Mouse (Mus musculus) Patski (cell line): ENCODE measurements around the gene Zfp518b. TPM values are rescaled to one million over a fixed set of nuclear protein-coding genes. Genes with fewer than 3 reads are reported as not detected.

Experiments used
- ATAC-seq: fragments of 100-300 bp; one replicate; pipeline ENCODE4 v1.8.0; 2021
- CTCF ChIA-PET: fragments of 350-600 bp; sonication (Branson Sonifier 250); formaldehyde crosslinking; loops from one replicate; lab custom pipeline; 2022; ENCODE audit warnings: inconsistent platforms; lab: Charles Lee
- POLR2A ChIA-PET: fragments of 350-600 bp; sonication (Branson Sonifier 250); formaldehyde crosslinking; loops from one replicate; lab custom pipeline; 2022; ENCODE audit warnings: antibody characterized with exemption, inconsistent platforms; lab: Charles Lee
- DNase-seq: peaks from one replicate; pipeline ENCODE4 v3.0.0-alpha.2; 2011; ENCODE audit warnings: low read depth, low spot score
- H3K27me3 ChIP-seq: fragments of 371-371 bp; one replicate; pipeline ENCODE4 v1.5.1; 2021
- CTCF ChIP-seq: fragments of 100-300 bp; IDR thresholded peaks from one replicate; pipeline ENCODE4 v1.5.1; 2021
- in situ Hi-C: fragments of 300-500 bp; cut with MboI; formaldehyde crosslinking; loops from 3 replicates; pipeline ENCODE4 v1.11.1; 2018; ENCODE audit warnings: low pct_unique_long_range_greater_than_20kb, mixed read lengths
- polyA plus RNA-seq: library from polyadenylated mRNA; unstranded; gene quantifications from one replicate; pipeline ENCODE4 v1.2.3, GENCODE M21; 2021

Gene Zfp518b
- polyA plus RNA-seq, 1 experiment from 2014 or later, result 1.3 TPM

- in situ Hi-C loops, result no loop called here
- ChIA-PET CTCF (interaction anchor here (0.7 to 2.2 kb wide), 21 partner anchors 9 to 375 kb away, joined by 3 to 14 read pairs (median 5); no protein-coding TSS in a partner anchor), POLR2A (interaction anchor here (0.7 kb wide), 1 partner anchor 62 kb away, joined by 9 read pairs; no protein-coding TSS in a partner anchor)
- peak; percentile 74 for TF ChIP-seq CTCF
- ATAC-seq (no peak), DNase-seq (no peak)
- no peaks in the 10 kb centered on the region for H3K27me3 ChIP-seq
Measured at GRCm38 (mm10) chr5:38632463-38633449, 51.9 kb downstream of the Zfp518b start.

- ChIA-PET CTCF (no interaction called here), POLR2A (no interaction called here)
- H3K27me3 ChIP-seq, result peaks cover 4% of the 10 kb centered on the region
- ATAC-seq (no peak), DNase-seq (no peak)
- in situ Hi-C loops, result no loop called here
- no peak for TF ChIP-seq CTCF
Measured at GRCm38 (mm10) chr5:38628023-38628422, 56.6 kb downstream of the Zfp518b start.

GRCm38 (mm10) chr5:38626883-38627282, 57.7 kb downstream of the Zfp518b start:
- CTCF ChIA-PET, result interaction anchor here (1.8 kb wide), 1 partner anchor 11 kb away, joined by 7 read pairs; no protein-coding TSS in a partner anchor
- in situ Hi-C loops, result no loop called here

GRCm38 (mm10) chr5:38620783-38621182, 63.8 kb downstream of the Zfp518b start:
- in situ Hi-C loops, result loop anchor here (5.0 kb wide), 2 partner anchors 38 to 313 kb away; no protein-coding TSS in a partner anchor
- ChIA-PET CTCF (interaction anchor here (0.7 to 1.6 kb wide), 8 partner anchors 9 to 313 kb away, joined by 3 to 7 read pairs (median 4); no protein-coding TSS in a partner anchor), POLR2A (no interaction called here)
- TF ChIP-seq CTCF, result peak; percentile 63
- H3K27me3 ChIP-seq, result peaks cover 28% of the 10 kb centered on the region
- ATAC-seq (no peak), DNase-seq (no peak)

More at GRCm38 (mm10) chr5:38626883-38627282, 57.7 kb downstream of the Zfp518b start:
- peaks cover 4% of the 10 kb centered on the region for H3K27me3 ChIP-seq
- ATAC-seq (no peak), DNase-seq (no peak)
- POLR2A ChIA-PET, result no interaction called here
- TF ChIP-seq CTCF, result no peak

GRCm38 (mm10) chr5:38618908-38619307, 65.7 kb downstream of the Zfp518b start:
- DNase-seq (no peak), ATAC-seq (no peak)
- ChIA-PET POLR2A (interaction anchor here (0.6 kb wide), 1 partner anchor 29 kb away, joined by 5 read pairs; no protein-coding TSS in a partner anchor), CTCF (interaction anchor here (0.9 to 1.9 kb wide), 4 partner anchors 13 to 312 kb away, joined by 3 to 6 read pairs (median 4); no protein-coding TSS in a partner anchor)
- TF ChIP-seq CTCF, result no peak
- in situ Hi-C loops, result no loop called here
- peaks cover 24% of the 10 kb centered on the region for H3K27me3 ChIP-seq

Other genes with a start within 250 kb of the Zfp518b start
- gene Slc2a9, start 181.7 kb downstream of the Zfp518b start, polyA plus RNA-seq, result 2.7 TPM
- 416 TPM for gene Wdr1, start 121.6 kb downstream of the Zfp518b start, polyA plus RNA-seq
- not detected for gene Clnk, start 192.0 kb upstream of the Zfp518b start, polyA plus RNA-seq